Mouse (Mus musculus) midbrain, embryonic 14.5 days (tissue): Measurements from ENCODE around the gene Prkca. TPM values are rescaled to one million over a fixed set of nuclear protein-coding genes. Genes with fewer than 3 reads are reported as not detected.

ENCODE experiments used
- ATAC-seq: fragments of 200-750 bp; cut with Nextera tagmentation; 2 replicates; pipeline ENCODE4 v1.8.0; 2017; ENCODE audit warnings: moderate number of reproducible peaks, moderate library complexity; ENCODE audit not compliant: low FRiP score, low TSS enrichment
- DNase-seq: peaks from one replicate; pipeline ENCODE4 v3.0.0-alpha.2; 2015
- H3K27ac ChIP-seq: fragments of 300-500 bp; sonication (generic); replicated peaks from 2 replicates; pipeline ENCODE4 v1.5.1; 2014; ENCODE audit warnings: mild to moderate bottlenecking, low read depth, low read length, moderate library complexity
- H3K27me3 ChIP-seq: fragments of 300-500 bp; sonication (generic); 2 replicates; pipeline ENCODE4 v1.6.1; 2014; ENCODE audit warnings: low read length, control low read depth, mixed read lengths; ENCODE audit not compliant: control insufficient read depth, insufficient read depth
- H3K36me3 ChIP-seq: fragments of 300-500 bp; sonication (generic); 2 replicates; pipeline ENCODE4 v1.6.1; 2014; ENCODE audit warnings: low read length, control low read depth; ENCODE audit not compliant: control insufficient read depth, insufficient read depth
- H3K4me1 ChIP-seq: fragments of 300-500 bp; sonication (generic); 2 replicates; pipeline ENCODE4 v1.6.1; 2014; ENCODE audit warnings: mild to moderate bottlenecking, antibody characterized with exemption, low read length, control low read depth; ENCODE audit not compliant: control insufficient read depth, insufficient read depth
- H3K4me2 ChIP-seq: fragments of 300-500 bp; sonication (generic); 2 replicates; pipeline ENCODE4 v1.6.1; 2014; ENCODE audit warnings: mild to moderate bottlenecking, low read length, moderate library complexity
- H3K4me3 ChIP-seq: fragments of 300-500 bp; sonication (generic); replicated peaks from 2 replicates; pipeline ENCODE4 v1.5.1; 2014; ENCODE audit warnings: low read depth, low read length
- H3K9ac ChIP-seq: fragments of 300-500 bp; sonication (generic); replicated peaks from 2 replicates; pipeline ENCODE4 v1.6.1; 2014; ENCODE audit warnings: mild to moderate bottlenecking, low read length, moderate library complexity
- H3K9me3 ChIP-seq: fragments of 300-500 bp; sonication (generic); 2 replicates; pipeline ENCODE4 v1.6.1; 2016; ENCODE audit warnings: low read length, control low read depth, mixed read lengths; ENCODE audit not compliant: control insufficient read depth
- WGBS: fragments of 180-500 bp; shearing (Covaris S2); extraction: QIAGEN DNeasy Blood & Tissue Kit; methylation state at CpG from one replicate; pipeline ENCODE4 v1.1.7; 2014; 5-methylcytosine and 5-hydroxymethylcytosine counted together
- polyA plus RNA-seq: library from polyadenylated mRNA; unstranded; fragments of >200 nt; fragmentation: Nextera tagmentation; extraction: Ambion mirVana; gene quantifications from 2 replicates; pipeline ENCODE4 v1.2.1, GENCODE M21; 2014

Gene Prkca
- polyA plus RNA-seq, 1 experiment from 2014 or later = 7.6 TPM

DNA sequence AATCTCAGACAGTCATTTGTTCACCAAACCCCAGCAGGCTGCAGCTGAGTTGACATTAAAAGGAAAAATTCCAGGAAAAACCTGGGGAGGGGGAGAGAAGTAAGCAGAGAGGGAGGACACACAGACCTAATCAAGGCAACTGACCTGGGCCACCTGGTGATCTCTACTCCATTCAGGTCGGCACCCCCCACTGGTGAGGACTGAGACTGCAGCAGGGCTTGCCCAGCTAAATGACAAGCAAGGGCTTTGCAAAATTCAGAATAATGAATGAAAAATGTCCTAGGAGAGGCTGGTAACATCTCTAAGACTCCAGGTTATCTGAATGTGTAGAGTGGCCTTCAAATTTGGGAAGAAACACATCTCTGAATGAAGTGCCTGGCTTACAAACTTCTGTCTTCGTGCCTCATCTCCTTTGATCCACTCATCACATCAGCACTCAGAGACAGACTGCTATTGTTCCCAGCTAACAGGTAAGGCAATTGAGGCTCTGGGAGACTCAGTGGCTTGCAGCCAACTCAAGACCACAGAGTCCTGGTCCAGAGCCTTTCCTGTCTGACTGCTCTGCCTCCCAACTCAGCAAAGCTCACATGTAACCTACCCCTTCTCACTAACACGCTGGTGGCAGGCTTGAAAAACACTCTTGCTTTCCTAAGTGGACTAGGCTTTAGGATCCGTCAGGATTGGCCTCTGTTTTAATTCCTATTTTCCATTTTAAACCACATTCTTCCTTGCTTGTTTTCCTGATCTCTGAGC lies 208.1 kb downstream of the Prkca start:
- ATAC-seq (no peak), DNase-seq (peak; percentile 37)

DNA sequence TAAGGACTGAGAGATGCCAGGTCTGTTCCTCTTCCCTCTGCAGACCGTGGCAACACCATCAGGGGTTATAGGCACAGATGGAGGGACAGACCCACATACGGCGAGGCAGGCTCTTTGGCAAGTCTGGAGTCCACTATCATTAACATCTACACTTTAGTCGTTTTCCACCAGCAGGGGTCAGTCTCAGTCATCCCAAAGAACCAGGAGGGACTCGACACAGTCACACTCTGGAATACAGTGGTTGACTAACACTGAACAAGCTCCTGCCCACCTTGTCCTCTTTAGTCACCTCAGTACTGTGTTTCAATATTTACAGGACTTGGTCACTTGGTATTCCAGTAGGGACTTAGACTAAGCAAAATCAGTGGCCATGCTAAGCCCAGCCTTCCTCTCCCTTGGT lies 215.1 kb downstream of the Prkca start:
- Histone ChIP-seq H3K9ac (no peak overlapping the region), H3K27ac (no peak overlapping the region), H3K27me3 (no peaks in the 10 kb centered on the region), H3K4me3 (no peak overlapping the region), H3K9me3 (no peaks in the 10 kb centered on the region), H3K36me3 (no peaks in the 10 kb centered on the region), H3K4me2 (no peak overlapping the region), H3K4me1 (no peaks in the 10 kb centered on the region)
- 26% methylated on average over 5 of the region's 5 CpGs for WGBS
- DNase-seq = peak; percentile 81
- no peak for ATAC-seq

More for the DNA sequence above, 208.1 kb downstream of the Prkca start:
- Histone ChIP-seq H3K4me1 (peaks cover 11% of the 10 kb centered on the region; the same call in 1 of the 2 replicates), H3K27ac (peak overlapping the region; percentile 37), H3K27me3 (no peaks in the 10 kb centered on the region), H3K36me3 (no peaks in the 10 kb centered on the region), H3K9ac (no peak overlapping the region), H3K4me3 (no peak overlapping the region), H3K9me3 (no peaks in the 10 kb centered on the region), H3K4me2 (no peak overlapping the region)
- WGBS = 31% methylated on average over 4 of the region's 4 CpGs

DNA sequence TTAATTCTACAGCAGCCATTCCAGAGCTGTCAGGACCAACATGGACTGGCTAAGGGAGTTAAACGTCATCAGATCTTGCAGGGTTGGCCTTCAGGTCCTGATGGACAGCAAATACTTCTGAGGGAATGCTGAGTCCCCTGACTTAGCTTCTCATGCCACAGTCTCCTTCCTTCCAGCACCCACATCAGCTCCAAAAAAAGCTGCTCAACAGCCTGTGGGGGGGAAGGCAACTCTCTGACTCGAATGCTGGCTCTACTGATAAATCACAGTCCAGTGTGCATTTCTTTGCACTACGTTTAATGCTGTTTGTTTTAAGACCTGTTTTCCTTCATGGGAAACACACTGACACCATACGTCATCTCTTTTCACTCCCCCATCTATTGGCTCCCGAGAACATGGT lies 215.8 kb downstream of the Prkca start:
- WGBS = 85% methylated on average over 5 of the region's 5 CpGs
- no peaks in the 10 kb centered on the region for H3K4me1 ChIP-seq

DNA sequence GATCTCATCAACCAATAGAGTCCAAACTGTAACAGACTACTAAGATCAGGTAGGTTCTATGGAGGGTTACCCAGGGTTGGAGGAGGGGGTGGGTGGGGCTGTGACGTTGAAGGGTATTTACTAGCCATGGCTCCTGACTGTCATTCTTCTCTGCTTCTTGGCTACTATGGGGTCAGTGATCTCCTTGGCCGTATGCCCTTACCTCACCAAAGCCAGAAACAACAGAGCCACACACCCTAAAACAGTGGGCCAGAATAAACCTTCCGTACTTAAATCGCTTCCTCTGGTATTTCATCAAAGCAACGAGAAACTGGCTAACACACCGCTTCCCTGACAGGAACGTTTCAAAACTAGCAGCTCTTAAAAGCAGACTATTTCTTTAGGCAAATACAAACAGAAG lies 221.2 kb downstream of the Prkca start:
- Histone ChIP-seq H3K4me1 (no peaks in the 10 kb centered on the region), H3K4me2 (no peak overlapping the region), H3K27me3 (no peaks in the 10 kb centered on the region), H3K27ac (no peak overlapping the region), H3K4me3 (no peak overlapping the region), H3K36me3 (no peaks in the 10 kb centered on the region), H3K9ac (no peak overlapping the region), H3K9me3 (no peaks in the 10 kb centered on the region)
- ATAC-seq (no peak), DNase-seq (no peak)
- 91% methylated on average over 7 of the region's 7 CpGs for WGBS

More for the DNA sequence above, 215.8 kb downstream of the Prkca start:
- Histone ChIP-seq H3K4me3 (no peak overlapping the region), H3K9me3 (no peaks in the 10 kb centered on the region), H3K4me2 (no peak overlapping the region), H3K36me3 (no peaks in the 10 kb centered on the region), H3K27me3 (no peaks in the 10 kb centered on the region), H3K9ac (no peak overlapping the region), H3K27ac (no peak overlapping the region)
- DNase-seq (no peak), ATAC-seq (no peak)

DNA sequence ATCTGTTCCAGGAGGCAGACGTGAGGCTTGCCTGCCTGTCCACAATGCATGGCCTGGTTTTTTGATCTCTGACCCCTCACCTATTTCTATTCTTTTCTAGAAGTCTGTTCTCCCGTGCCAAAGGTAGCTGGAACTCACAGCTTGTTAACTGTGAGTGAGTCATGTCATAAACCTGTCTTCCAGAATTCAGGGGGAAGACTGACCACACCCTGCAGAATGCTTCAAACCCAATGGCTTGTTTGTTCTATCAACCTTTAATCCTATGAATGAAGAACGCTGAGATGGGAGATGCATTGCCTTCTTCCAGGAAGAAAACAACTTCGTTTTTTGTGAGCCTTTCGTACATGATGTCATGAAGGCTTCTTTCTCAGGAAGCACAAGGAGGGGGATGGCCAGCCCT lies 223.0 kb downstream of the Prkca start:
- H3K4me1 ChIP-seq = no peaks in the 10 kb centered on the region
- no peak overlapping the region for H3K4me3 ChIP-seq
- H3K9me3 ChIP-seq = no peaks in the 10 kb centered on the region
- H3K36me3 ChIP-seq = no peaks in the 10 kb centered on the region
- WGBS = 82% methylated on average over 5 of the region's 5 CpGs
- no peak overlapping the region for H3K9ac ChIP-seq
- DNase-seq = no peak
- H3K27ac ChIP-seq = no peak overlapping the region
- no peaks in the 10 kb centered on the region for H3K27me3 ChIP-seq
- no peak for ATAC-seq
- no peak overlapping the region for H3K4me2 ChIP-seq

DNA sequence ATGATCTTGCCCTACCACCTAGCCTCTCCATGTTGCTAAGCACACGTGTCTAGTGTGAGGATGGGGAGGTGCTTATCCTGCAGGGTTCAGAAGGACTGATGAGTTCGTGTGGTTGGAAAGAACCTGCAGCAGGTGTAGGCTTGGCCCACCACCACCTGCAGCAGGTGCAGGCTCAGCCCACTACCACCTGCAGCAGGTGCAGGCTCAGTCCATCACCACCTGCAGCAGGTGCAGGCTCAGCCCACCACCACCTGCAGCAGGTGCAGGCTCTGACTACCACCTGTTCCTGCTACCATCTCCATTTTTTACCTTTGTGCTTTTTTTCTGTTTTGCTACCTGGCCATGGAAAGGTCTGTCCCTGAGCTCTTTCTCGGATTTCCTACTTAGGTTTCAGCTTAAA lies 223.9 kb downstream of the Prkca start:
- H3K9ac ChIP-seq = no peak overlapping the region
- H3K36me3 ChIP-seq = no peaks in the 10 kb centered on the region
- no peak for ATAC-seq
- no peaks in the 10 kb centered on the region for H3K9me3 ChIP-seq
- no peaks in the 10 kb centered on the region for H3K4me1 ChIP-seq
- no peak overlapping the region for H3K4me3 ChIP-seq
- 83% methylated on average over 3 of the region's 3 CpGs for WGBS
- no peak for DNase-seq
- no peaks in the 10 kb centered on the region for H3K27me3 ChIP-seq
- no peak overlapping the region for H3K27ac ChIP-seq
- H3K4me2 ChIP-seq = no peak overlapping the region

DNA sequence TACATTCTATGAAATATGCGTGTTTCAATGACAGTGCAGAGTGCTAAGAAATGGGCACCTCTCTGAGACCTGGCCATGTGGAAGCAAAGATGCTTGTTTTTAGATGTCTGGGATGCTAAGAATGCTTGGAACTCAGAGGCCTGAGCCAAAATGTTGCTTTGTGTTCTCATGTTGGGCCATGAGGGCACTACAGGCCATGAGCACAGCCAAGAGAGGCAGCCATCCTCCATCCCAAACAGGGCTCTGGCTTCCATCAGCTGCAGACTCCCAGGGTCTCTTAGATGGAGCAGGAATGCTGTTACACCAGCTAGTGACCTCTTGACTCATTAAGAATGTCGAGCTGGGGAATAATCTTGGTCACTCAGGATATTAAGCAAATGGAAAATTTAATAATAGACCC lies 224.9 kb downstream of the Prkca start:
- H3K9ac ChIP-seq = no peak overlapping the region
- H3K9me3 ChIP-seq = no peaks in the 10 kb centered on the region
- no peak overlapping the region for H3K4me3 ChIP-seq
- H3K36me3 ChIP-seq = no peaks in the 10 kb centered on the region
- no peak overlapping the region for H3K27ac ChIP-seq
- ATAC-seq (no peak), DNase-seq (no peak)
- no peaks in the 10 kb centered on the region for H3K27me3 ChIP-seq
- WGBS = 83% methylated on average over 2 of the region's 2 CpGs
- H3K4me2 ChIP-seq = no peak overlapping the region
- no peaks in the 10 kb centered on the region for H3K4me1 ChIP-seq

DNA sequence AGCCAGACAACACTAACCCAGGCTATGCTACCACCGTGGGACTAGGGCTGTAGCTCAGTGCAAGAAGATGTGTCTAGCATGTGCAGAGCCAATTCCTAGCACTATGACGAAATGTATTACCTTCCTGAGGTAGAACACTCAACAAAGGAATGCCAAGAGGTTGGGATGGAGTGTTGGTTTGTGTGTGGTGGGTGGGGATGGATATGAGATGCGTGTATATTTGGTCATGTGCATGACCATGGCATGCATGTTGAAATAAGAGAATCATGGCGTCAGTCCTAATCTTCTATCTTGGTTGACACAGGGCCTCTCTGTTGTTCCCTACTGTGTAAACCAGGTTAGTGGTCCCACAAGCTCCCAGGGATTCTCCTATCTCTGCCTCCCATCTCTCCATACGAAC lies 225.5 kb downstream of the Prkca start:
- DNase-seq = no peak
- no peak overlapping the region for H3K4me3 ChIP-seq
- no peaks in the 10 kb centered on the region for H3K36me3 ChIP-seq
- H3K4me1 ChIP-seq = no peaks in the 10 kb centered on the region
- H3K9me3 ChIP-seq = no peaks in the 10 kb centered on the region
- no peak for ATAC-seq
- H3K4me2 ChIP-seq = no peak overlapping the region
- H3K27ac ChIP-seq = no peak overlapping the region
- no peak overlapping the region for H3K9ac ChIP-seq
- H3K27me3 ChIP-seq = no peaks in the 10 kb centered on the region
- WGBS = 91% methylated on average over 5 of the region's 5 CpGs

DNA sequence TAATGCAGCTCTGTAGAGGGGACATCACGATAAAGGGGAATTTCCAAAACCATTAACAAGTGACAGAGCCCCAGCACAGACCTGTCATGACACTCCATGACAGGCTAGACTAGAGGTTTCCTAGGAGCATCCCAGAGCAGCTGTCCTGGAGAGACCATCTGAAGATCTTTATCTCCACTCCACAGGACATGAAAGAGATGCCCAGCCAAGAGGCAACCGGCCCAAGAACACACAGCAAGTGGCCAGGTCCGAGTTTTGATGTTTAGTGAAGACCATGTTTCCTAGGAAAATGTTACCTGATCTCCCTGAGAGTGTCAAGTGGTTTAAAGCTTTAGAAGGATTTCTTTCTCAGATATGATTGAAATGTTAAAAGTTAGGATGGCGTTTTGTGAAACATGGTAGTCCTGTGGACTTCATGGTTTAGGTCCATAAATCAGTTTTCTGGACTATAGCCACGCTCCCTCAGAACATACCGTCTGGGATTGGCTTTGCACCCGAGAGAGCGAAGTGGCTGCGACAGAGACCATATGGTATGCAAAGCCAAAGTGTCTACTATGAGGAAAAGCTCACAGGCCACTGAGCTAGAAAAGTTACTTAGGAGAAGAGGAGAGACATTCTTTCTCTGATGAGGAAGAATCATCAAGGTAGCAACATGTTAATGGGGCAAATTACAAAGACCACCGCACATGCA lies 226.2 kb downstream of the Prkca start:
- DNase-seq (no peak), ATAC-seq (no peak)
- Histone ChIP-seq H3K27ac (no peak overlapping the region), H3K4me2 (no peak overlapping the region), H3K4me1 (no peaks in the 10 kb centered on the region), H3K9me3 (no peaks in the 10 kb centered on the region), H3K36me3 (no peaks in the 10 kb centered on the region), H3K27me3 (no peaks in the 10 kb centered on the region), H3K4me3 (no peak overlapping the region), H3K9ac (no peak overlapping the region)
- 91% methylated on average over 10 of the region's 10 CpGs for WGBS
